Mouse (Mus musculus) hindbrain, postnatal 0 days (tissue): Measurements from ENCODE around the gene Pde4d. TPM values are rescaled to one million over a fixed set of nuclear protein-coding genes. Genes with fewer than 3 reads are reported as not detected.

Source experiments
- ATAC-seq: fragments of 200-750 bp; cut with Nextera tagmentation; 2 replicates; pipeline ENCODE4 v1.8.0; 2017; ENCODE audit warnings: mild to moderate bottlenecking, moderate TSS enrichment, moderate library complexity
- DNase-seq: peaks from one replicate; pipeline ENCODE4 v3.0.0-alpha.2; 2015; ENCODE audit warnings: low spot score
- H3K27ac ChIP-seq: fragments of 300-500 bp; sonication (generic); 2 replicates; pipeline ENCODE4 v1.5.1; 2014; ENCODE audit warnings: mild to moderate bottlenecking
- H3K27me3 ChIP-seq: fragments of 300-500 bp; sonication (generic); 2 replicates; pipeline ENCODE4 v1.6.1; 2014; ENCODE audit warnings: low read length, mixed read lengths; ENCODE audit not compliant: insufficient read depth
- H3K36me3 ChIP-seq: fragments of 300-500 bp; sonication (generic); 2 replicates; pipeline ENCODE4 v1.6.1; 2014; ENCODE audit warnings: low read length, mixed read lengths; ENCODE audit not compliant: insufficient read depth
- H3K4me1 ChIP-seq: fragments of 300-500 bp; sonication (generic); 2 replicates; pipeline ENCODE4 v1.6.1; 2014; ENCODE audit warnings: antibody characterized with exemption, low read length, mixed read lengths; ENCODE audit not compliant: insufficient read depth
- H3K4me2 ChIP-seq: fragments of 300-500 bp; sonication (generic); 2 replicates; pipeline ENCODE4 v1.6.1; 2014; ENCODE audit warnings: low read depth, mild to moderate bottlenecking, low read length, moderate library complexity, mixed read lengths
- H3K4me3 ChIP-seq: fragments of 300-500 bp; sonication (generic); 2 replicates; pipeline ENCODE4 v1.5.1; 2014; ENCODE audit warnings: low read length
- H3K9ac ChIP-seq: fragments of 300-500 bp; sonication (generic); replicated peaks from 2 replicates; pipeline ENCODE4 v1.6.1; 2014; ENCODE audit warnings: mild to moderate bottlenecking, low read length, moderate library complexity, mixed read lengths
- H3K9me3 ChIP-seq: fragments of 300-500 bp; sonication (generic); 2 replicates; pipeline ENCODE4 v1.6.1; 2016; ENCODE audit warnings: low read length, mixed read lengths
- CTCF ChIP-seq: IDR thresholded peaks from 2 replicates; pipeline ENCODE4 v1.5.1; 2016; ENCODE audit warnings: antibody characterized with exemption, control low read depth, low read depth
- WGBS: fragments of 180-500 bp; shearing (Covaris S2); extraction: QIAGEN DNeasy Blood & Tissue Kit; methylation state at CpG from one replicate; pipeline ENCODE4 v1.1.7; 2014; 5-methylcytosine and 5-hydroxymethylcytosine counted together
- polyA plus RNA-seq: library from polyadenylated mRNA; unstranded; fragments of >200 nt; fragmentation: Nextera tagmentation; extraction: Ambion mirVana; gene quantifications from 2 replicates; pipeline ENCODE4 v1.2.1, GENCODE M21; 2015
- total RNA-seq: library from RNA; depleted of rRNA; stranded (reverse); fragments of >200 nt; gene quantifications from 2 replicates; pipeline ENCODE4 v1.2.3, GENCODE M21; 2014

The Pde4d gene
- total and polyA plus RNA-seq, 2 experiments from 2014 or later, result 19.3 to 77.1 TPM

DNA sequence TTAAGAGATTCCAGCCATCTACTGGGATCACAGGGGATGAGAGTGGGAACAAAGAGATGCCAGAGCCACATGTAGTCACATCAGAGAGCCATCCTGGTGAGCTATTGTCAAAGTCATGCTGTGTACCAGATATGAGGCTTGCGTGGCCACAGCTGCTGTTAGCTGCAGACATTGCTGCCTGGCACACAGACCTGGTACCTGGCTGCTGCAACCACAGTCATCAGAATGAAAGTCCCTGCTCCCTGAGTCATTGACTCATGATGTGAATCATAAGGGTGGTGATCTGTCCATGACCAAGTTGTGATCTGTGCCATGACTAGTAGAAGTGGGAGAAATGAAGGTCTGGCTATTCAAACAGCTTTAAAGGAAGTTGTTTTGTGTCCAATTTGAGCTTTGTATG is 153.8 kb downstream of the Pde4d start:
- DNase-seq, result no peak
- Histone ChIP-seq H3K4me2 (no peak overlapping the region), H3K4me1 (no peaks in the 10 kb centered on the region; the same call in 1 of the 2 replicates), H3K9me3 (no peaks in the 10 kb centered on the region), H3K36me3 (no peaks in the 10 kb centered on the region), H3K27me3 (no peaks in the 10 kb centered on the region), H3K9ac (no peak overlapping the region), H3K4me3 (no peak overlapping the region), H3K27ac (no peak overlapping the region)
- 41% methylated on average over 1 of the region's 1 CpGs for WGBS
- no peak for TF ChIP-seq CTCF
- ATAC-seq, result no peak

GRCm38 (mm10) chr13:108604213-108604612 is 154.5 kb downstream of the Pde4d start:
- no peak for ATAC-seq
- no peak for TF ChIP-seq CTCF
- Histone ChIP-seq H3K27me3 (no peaks in the 10 kb centered on the region), H3K9ac (no peak overlapping the region), H3K36me3 (no peaks in the 10 kb centered on the region), H3K4me1 (no peaks in the 10 kb centered on the region; the same call in 1 of the 2 replicates), H3K9me3 (no peaks in the 10 kb centered on the region), H3K27ac (no peak overlapping the region), H3K4me2 (no peak overlapping the region), H3K4me3 (no peak overlapping the region)
- DNase-seq, result no peak

DNA sequence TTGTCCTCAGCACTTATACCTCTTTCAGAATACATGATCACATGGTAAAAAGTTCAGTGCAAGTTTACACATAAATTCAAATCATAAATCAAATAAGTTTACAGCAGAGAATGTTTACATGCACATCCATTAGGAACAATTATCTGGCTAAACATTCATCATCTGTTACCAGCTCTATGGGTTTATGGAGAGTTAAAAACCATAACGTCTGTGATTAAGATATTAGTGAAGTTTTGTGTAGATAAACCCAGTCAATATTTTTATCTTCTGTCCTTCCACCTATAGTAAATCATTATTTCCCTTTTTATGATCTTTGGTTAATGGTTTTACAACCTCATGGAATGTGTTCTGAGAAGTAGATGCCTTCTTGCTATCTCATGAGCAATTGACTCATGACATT is 168.5 kb downstream of the Pde4d start:
- Histone ChIP-seq H3K4me3 (no peak overlapping the region), H3K9ac (no peak overlapping the region), H3K27me3 (no peaks in the 10 kb centered on the region), H3K4me2 (no peak overlapping the region), H3K36me3 (no peaks in the 10 kb centered on the region), H3K4me1 (no peaks in the 10 kb centered on the region), H3K27ac (no peak overlapping the region), H3K9me3 (no peaks in the 10 kb centered on the region)
- no peak for TF ChIP-seq CTCF
- DNase-seq, result no peak
- 85% methylated on average over 1 of the region's 1 CpGs for WGBS
- no peak for ATAC-seq

DNA sequence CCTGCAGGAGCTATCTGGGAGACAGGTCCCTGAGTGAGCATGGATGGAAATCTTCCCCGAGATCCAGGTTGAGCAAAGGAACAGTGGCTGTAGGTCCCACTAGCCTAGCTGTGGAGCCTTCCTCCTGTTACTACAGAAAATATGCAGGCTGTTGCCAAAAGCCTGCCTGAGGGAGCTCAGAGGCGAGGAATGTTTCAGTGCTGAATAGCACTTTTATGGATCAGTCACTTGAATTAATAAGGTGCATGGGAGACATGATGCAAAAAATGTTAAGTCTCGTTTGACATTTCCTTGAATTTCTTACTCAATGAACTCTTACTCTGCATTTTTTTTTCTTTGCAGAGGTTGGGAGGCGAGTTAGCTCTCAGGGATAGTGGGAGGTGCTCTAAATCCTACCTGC is 172.9 kb downstream of the Pde4d start:
- Histone ChIP-seq H3K4me1 (no peaks in the 10 kb centered on the region), H3K4me2 (no peak overlapping the region), H3K36me3 (no peaks in the 10 kb centered on the region), H3K4me3 (no peak overlapping the region), H3K27me3 (no peaks in the 10 kb centered on the region), H3K9ac (no peak overlapping the region), H3K27ac (no peak overlapping the region), H3K9me3 (no peaks in the 10 kb centered on the region)
- TF ChIP-seq CTCF, result no peak
- WGBS, result 52% methylated on average over 4 of the region's 4 CpGs
- no peak for DNase-seq
- ATAC-seq, result no peak

DNA sequence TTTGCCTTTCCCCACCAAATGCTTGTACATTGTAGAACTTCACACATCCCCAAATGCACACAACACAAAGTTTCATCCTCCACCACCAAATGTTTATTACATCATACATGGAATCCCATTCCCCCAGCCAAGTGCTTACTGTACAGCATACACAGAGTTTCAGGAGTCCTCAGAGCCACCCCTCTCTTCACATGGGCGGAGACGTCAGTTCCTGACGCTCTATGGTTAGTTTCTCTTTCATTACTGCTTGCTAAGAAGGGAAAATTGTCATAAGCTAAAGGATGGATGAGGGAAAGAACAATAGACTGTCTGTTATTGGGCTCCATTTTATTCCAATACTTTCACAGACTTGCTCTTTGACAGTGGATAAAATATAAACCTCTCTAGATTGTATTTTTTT is 174.2 kb downstream of the Pde4d start:
- Histone ChIP-seq H3K36me3 (no peaks in the 10 kb centered on the region), H3K4me3 (no peak overlapping the region), H3K9me3 (no peaks in the 10 kb centered on the region), H3K9ac (no peak overlapping the region), H3K4me2 (no peak overlapping the region), H3K4me1 (no peaks in the 10 kb centered on the region), H3K27me3 (no peaks in the 10 kb centered on the region), H3K27ac (no peak overlapping the region)
- ATAC-seq (no peak), DNase-seq (no peak)
- TF ChIP-seq CTCF, result no peak
- WGBS, result 78% methylated on average over 3 of the region's 3 CpGs

DNA sequence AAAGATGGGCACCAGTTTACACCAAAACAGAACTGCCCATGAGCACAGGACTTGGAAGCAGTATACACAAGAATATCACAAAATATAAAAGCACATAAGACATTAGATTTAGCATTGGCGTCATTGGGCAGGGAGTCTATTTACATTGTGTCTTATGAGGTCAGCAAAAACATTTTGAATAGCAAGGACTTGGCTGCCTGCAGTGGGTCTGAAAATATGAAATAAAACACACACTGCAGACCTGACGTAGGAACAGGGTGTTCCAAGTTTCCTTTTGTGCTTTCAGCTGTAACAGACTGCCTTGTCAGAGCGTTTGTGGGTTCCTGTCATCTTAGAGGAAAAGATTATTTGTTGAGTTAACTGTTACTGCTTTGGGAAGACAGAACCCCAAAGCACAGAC is 176.4 kb downstream of the Pde4d start:
- no peak overlapping the region for H3K9ac ChIP-seq
- H3K36me3 ChIP-seq, result no peaks in the 10 kb centered on the region
- WGBS, result 58% methylated on average over 3 of the region's 3 CpGs
- no peaks in the 10 kb centered on the region for H3K27me3 ChIP-seq
- H3K4me2 ChIP-seq, result no peak overlapping the region
- no peak for ATAC-seq
- no peak overlapping the region for H3K27ac ChIP-seq
- no peak for TF ChIP-seq CTCF
- no peaks in the 10 kb centered on the region for H3K9me3 ChIP-seq
- DNase-seq, result no peak
- H3K4me3 ChIP-seq, result no peak overlapping the region
- no peaks in the 10 kb centered on the region for H3K4me1 ChIP-seq

GRCm38 (mm10) chr13:108628501-108628900 is 178.8 kb downstream of the Pde4d start:
- no peak for TF ChIP-seq CTCF
- Histone ChIP-seq H3K27me3 (no peaks in the 10 kb centered on the region), H3K9me3 (no peaks in the 10 kb centered on the region), H3K4me1 (no peaks in the 10 kb centered on the region), H3K4me3 (no peak overlapping the region), H3K4me2 (no peak overlapping the region), H3K9ac (no peak overlapping the region), H3K36me3 (no peaks in the 10 kb centered on the region), H3K27ac (no peak overlapping the region)
- 91% methylated on average over 2 of the region's 2 CpGs for WGBS
- no peak for ATAC-seq
- no peak for DNase-seq

DNA sequence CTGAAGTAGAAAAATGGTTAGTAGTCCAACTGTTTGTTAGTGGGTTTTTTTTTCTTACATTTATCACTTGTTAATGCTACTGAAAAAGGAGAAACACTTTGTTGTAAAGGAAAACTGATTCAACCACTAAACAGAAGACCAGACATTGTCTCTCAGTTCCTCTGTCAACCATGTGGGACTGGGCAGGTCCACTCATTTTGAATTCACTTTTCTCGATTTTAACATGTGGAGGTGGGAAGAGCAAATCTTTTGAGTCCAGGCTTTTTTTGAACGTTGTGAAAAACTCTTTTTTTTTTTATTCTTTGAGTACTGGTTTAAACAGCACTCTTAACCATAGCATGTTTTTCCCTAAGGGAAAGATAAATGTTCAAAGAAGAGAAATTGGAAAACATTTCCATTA is 180.8 kb downstream of the Pde4d start:
- Histone ChIP-seq H3K4me2 (no peak overlapping the region), H3K36me3 (no peaks in the 10 kb centered on the region), H3K4me1 (no peaks in the 10 kb centered on the region), H3K4me3 (no peak overlapping the region), H3K27ac (no peak overlapping the region), H3K27me3 (no peaks in the 10 kb centered on the region), H3K9me3 (no peaks in the 10 kb centered on the region), H3K9ac (no peak overlapping the region)
- no peak for TF ChIP-seq CTCF
- WGBS, result 66% methylated on average over 2 of the region's 2 CpGs
- DNase-seq (no peak), ATAC-seq (no peak)
